Mouse (Mus musculus) intestine, embryonic 15.5 days (tissue): ENCODE measurements around the gene AA467197. TPM values are rescaled to one million over a fixed set of nuclear protein-coding genes. Genes with fewer than 3 reads are reported as not detected.

Experiments used
- ATAC-seq: fragments of 200-750 bp; cut with Nextera tagmentation; 2 replicates; pipeline ENCODE4 v1.8.0; 2017; ENCODE audit warnings: moderate TSS enrichment, moderate library complexity
- H3K27ac ChIP-seq: fragments of 300-500 bp; sonication (generic); 2 replicates; pipeline ENCODE4 v1.5.1; 2015; ENCODE audit warnings: mild to moderate bottlenecking, inconsistent platforms
- H3K27me3 ChIP-seq: fragments of 300-500 bp; sonication (generic); replicated peaks from 2 replicates; pipeline ENCODE4 v1.6.1; 2015; ENCODE audit warnings: inconsistent platforms
- H3K36me3 ChIP-seq: fragments of 300-500 bp; sonication (generic); 2 replicates; pipeline ENCODE4 v1.6.1; 2015; ENCODE audit warnings: inconsistent platforms
- H3K4me1 ChIP-seq: fragments of 300-500 bp; sonication (generic); replicated peaks from 2 replicates; pipeline ENCODE4 v1.6.1; 2015; ENCODE audit warnings: inconsistent platforms
- H3K4me2 ChIP-seq: fragments of 300-500 bp; sonication (generic); replicated peaks from 2 replicates; pipeline ENCODE4 v1.6.1; 2015; ENCODE audit warnings: mild to moderate bottlenecking, inconsistent platforms
- H3K4me3 ChIP-seq: fragments of 300-500 bp; sonication (generic); replicated peaks from 2 replicates; pipeline ENCODE4 v1.5.1; 2015; ENCODE audit warnings: inconsistent platforms
- H3K9ac ChIP-seq: fragments of 300-500 bp; sonication (generic); 2 replicates; pipeline ENCODE4 v1.6.1; 2015; ENCODE audit warnings: inconsistent platforms
- H3K9me3 ChIP-seq: fragments of 300-500 bp; sonication (generic); 2 replicates; pipeline ENCODE4 v1.6.1; 2016; ENCODE audit warnings: inconsistent platforms
- WGBS: fragments of 180-500 bp; shearing (Covaris S2); methylation state at CpG from one replicate; pipeline ENCODE4 v1.1.7; 2015; 5-methylcytosine and 5-hydroxymethylcytosine counted together
- polyA plus RNA-seq: library from polyadenylated mRNA; unstranded; fragments of >200 nt; fragmentation: Nextera tagmentation; extraction: Ambion mirVana; gene quantifications from 2 replicates; pipeline ENCODE4 v1.2.1, GENCODE M21; 2015

Gene AA467197
- polyA plus RNA-seq, result 7.1 and 7.3 TPM in 2 replicates

- H3K9me3 ChIP-seq, result no peaks in the 10 kb centered on the region
- H3K4me3 ChIP-seq, result peak within 1 kb of the TSS; percentile 40
- 0 out of 2 replicates have a peak, but pooled peaks cover 1% of the 10 kb centered on the region for H3K4me1 ChIP-seq
- 0 out of 2 replicates have a peak, but pooled peaks cover 8% of the 10 kb centered on the region for H3K36me3 ChIP-seq
- ATAC-seq, result no peak
- peak within 1 kb of the TSS; percentile 90 for H3K4me2 ChIP-seq
- H3K9ac ChIP-seq, result peak within 1 kb of the TSS; percentile 36; the same call in 1 of the 2 replicates
- H3K27me3 ChIP-seq, result peaks cover 2% of the 10 kb centered on the region; the same call in 1 of the 2 replicates
- H3K27ac ChIP-seq, result no peak within 1 kb of the TSS
- 56% methylated on average over 3 of the region's 3 CpGs for WGBS
Measured at GRCm38 (mm10) chr2:122636686-122637085, at the start of gene AA467197. TSS of gene AA467197 (plus strand) at chr2:122636986.

- Histone ChIP-seq H3K36me3 (no peaks in the 10 kb centered on the region), H3K27me3 (no peaks in the 10 kb centered on the region), H3K4me1 (no peaks in the 10 kb centered on the region), H3K9ac (no peak overlapping the region), H3K27ac (no peak overlapping the region), H3K4me2 (no peak overlapping the region), H3K4me3 (no peak overlapping the region), H3K9me3 (no peaks in the 10 kb centered on the region)
- no peak for ATAC-seq
- 83% methylated on average over 8 of the region's 8 CpGs for WGBS
Measured at GRCm38 (mm10) chr2:122587861-122588519, 48.8 kb upstream of the AA467197 start.

GRCm38 (mm10) chr2:122590351-122590750, 46.4 kb upstream of the AA467197 start:
- Histone ChIP-seq H3K4me3 (no peak overlapping the region), H3K9me3 (no peaks in the 10 kb centered on the region), H3K27ac (no peak overlapping the region), H3K9ac (no peak overlapping the region), H3K4me1 (no peaks in the 10 kb centered on the region), H3K27me3 (no peaks in the 10 kb centered on the region), H3K4me2 (no peak overlapping the region), H3K36me3 (no peaks in the 10 kb centered on the region)
- 74% methylated on average over 1 of the region's 1 CpGs for WGBS
- ATAC-seq, result no peak

- Histone ChIP-seq H3K9me3 (no peaks in the 10 kb centered on the region), H3K4me3 (no peak overlapping the region), H3K27me3 (no peaks in the 10 kb centered on the region), H3K4me2 (no peak overlapping the region), H3K27ac (no peak overlapping the region), H3K4me1 (no peaks in the 10 kb centered on the region), H3K9ac (no peak overlapping the region), H3K36me3 (no peaks in the 10 kb centered on the region)
- ATAC-seq, result no peak
- 51% methylated on average over 2 of the region's 2 CpGs for WGBS
Measured at GRCm38 (mm10) chr2:122591213-122591612, 45.6 kb upstream of the AA467197 start.

- Histone ChIP-seq H3K36me3 (no peaks in the 10 kb centered on the region), H3K4me1 (no peaks in the 10 kb centered on the region), H3K27me3 (no peaks in the 10 kb centered on the region), H3K9me3 (no peaks in the 10 kb centered on the region), H3K4me3 (no peak overlapping the region), H3K9ac (no peak overlapping the region), H3K27ac (no peak overlapping the region), H3K4me2 (no peak overlapping the region)
- 89% methylated on average over 16 of the region's 16 CpGs for WGBS
- ATAC-seq, result no peak
Measured at GRCm38 (mm10) chr2:122595461-122595860, 41.3 kb upstream of the AA467197 start.

DNA sequence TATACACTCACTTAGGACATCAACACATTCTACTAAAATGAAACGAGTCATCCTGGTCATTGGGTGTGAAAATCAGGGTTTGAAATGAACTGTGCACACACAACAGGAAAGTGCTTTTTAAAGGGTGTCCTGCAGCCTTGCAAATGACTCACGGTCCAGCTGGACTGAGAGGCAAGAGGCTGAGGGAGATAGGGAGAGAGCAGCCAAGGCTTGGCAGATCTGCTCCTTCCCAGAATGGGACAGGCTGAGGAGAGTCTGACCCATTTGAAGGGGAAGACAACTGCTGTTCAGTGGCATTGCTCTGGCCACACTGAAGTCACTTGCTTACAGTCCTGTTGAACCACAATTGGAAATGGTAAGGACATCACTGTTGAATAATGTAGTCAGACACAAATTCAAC, 37.0 kb upstream of the AA467197 start:
- ATAC-seq, result no peak
- WGBS, result 83% methylated on average over 2 of the region's 2 CpGs
- H3K36me3 ChIP-seq, result no peaks in the 10 kb centered on the region

DNA sequence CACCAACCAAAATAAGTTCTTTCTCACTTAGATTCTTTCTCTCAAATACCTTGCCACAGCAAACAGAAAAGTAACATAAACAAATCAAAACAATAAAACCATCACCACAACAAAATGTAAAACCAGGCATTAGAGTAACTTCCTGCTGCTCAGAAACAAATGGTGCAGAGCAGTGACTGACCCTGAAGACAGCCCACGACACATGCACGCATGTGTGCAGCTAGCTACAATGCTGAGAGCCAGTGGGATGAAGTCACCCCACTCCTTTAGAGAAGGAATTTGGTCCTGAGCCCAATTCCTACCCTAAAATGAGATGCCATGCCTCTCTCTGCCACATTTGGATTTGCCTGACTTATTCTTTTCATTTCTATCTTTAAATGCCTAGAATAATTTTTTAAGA, 35.4 kb upstream of the AA467197 start:
- WGBS, result 74% methylated on average over 2 of the region's 2 CpGs

More for the DNA sequence above, 37.0 kb upstream of the AA467197 start:
- no peak overlapping the region for H3K4me3 ChIP-seq
- no peaks in the 10 kb centered on the region for H3K27me3 ChIP-seq
- H3K9ac ChIP-seq, result no peak overlapping the region
- H3K4me1 ChIP-seq, result no peaks in the 10 kb centered on the region
- H3K9me3 ChIP-seq, result no peaks in the 10 kb centered on the region
- H3K4me2 ChIP-seq, result no peak overlapping the region
- H3K27ac ChIP-seq, result no peak overlapping the region

GRCm38 (mm10) chr2:122605829-122606228, 31.0 kb upstream of the AA467197 start:
- Histone ChIP-seq H3K9me3 (no peaks in the 10 kb centered on the region), H3K9ac (no peak overlapping the region), H3K4me2 (no peak overlapping the region), H3K4me1 (peaks cover 2% of the 10 kb centered on the region; the same call in 1 of the 2 replicates), H3K27ac (no peak overlapping the region), H3K36me3 (no peaks in the 10 kb centered on the region), H3K4me3 (no peak overlapping the region), H3K27me3 (0 out of 2 replicates have a peak, but pooled peaks cover 5% of the 10 kb centered on the region)
- ATAC-seq, result 0 out of 2 replicates have a peak, but pooled peaks have one; percentile 6
- 80% methylated on average over 5 of the region's 5 CpGs for WGBS

More for the DNA sequence above, 35.4 kb upstream of the AA467197 start:
- Histone ChIP-seq H3K27me3 (no peaks in the 10 kb centered on the region), H3K9ac (no peak overlapping the region), H3K36me3 (no peaks in the 10 kb centered on the region), H3K9me3 (no peaks in the 10 kb centered on the region), H3K4me3 (no peak overlapping the region), H3K4me2 (no peak overlapping the region), H3K27ac (no peak overlapping the region), H3K4me1 (no peaks in the 10 kb centered on the region)
- ATAC-seq, result no peak

DNA sequence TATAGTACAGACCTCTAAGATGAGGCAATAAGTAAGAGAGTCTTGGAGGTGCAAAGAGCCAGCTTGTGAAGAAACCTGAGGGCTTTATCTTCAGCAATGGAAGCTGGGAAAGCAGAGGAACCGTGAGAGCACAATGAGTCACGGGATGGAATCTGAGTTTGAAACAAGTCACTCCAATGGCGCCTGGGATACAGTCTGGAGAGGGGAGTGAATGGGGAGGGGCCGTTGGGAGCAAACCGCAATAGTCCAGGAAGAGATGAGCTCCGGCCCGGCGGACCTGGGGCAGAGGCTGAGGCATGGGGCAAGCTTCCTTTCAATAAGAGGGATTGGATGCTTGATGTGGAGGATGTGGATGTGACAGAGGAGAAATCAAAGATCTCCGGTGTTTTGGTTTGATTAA, 28.0 kb upstream of the AA467197 start:
- no peak for ATAC-seq
- peaks cover 3% of the 10 kb centered on the region; the same call in 1 of the 2 replicates for H3K4me1 ChIP-seq
- H3K9me3 ChIP-seq, result no peaks in the 10 kb centered on the region
- no peak overlapping the region for H3K4me3 ChIP-seq
- H3K4me2 ChIP-seq, result no peak overlapping the region
- 72% methylated on average over 9 of the region's 9 CpGs for WGBS
- peaks cover 7% of the 10 kb centered on the region; the same call in 1 of the 2 replicates for H3K27me3 ChIP-seq
- H3K36me3 ChIP-seq, result no peaks in the 10 kb centered on the region
- no peak overlapping the region for H3K27ac ChIP-seq
- no peak overlapping the region for H3K9ac ChIP-seq

DNA sequence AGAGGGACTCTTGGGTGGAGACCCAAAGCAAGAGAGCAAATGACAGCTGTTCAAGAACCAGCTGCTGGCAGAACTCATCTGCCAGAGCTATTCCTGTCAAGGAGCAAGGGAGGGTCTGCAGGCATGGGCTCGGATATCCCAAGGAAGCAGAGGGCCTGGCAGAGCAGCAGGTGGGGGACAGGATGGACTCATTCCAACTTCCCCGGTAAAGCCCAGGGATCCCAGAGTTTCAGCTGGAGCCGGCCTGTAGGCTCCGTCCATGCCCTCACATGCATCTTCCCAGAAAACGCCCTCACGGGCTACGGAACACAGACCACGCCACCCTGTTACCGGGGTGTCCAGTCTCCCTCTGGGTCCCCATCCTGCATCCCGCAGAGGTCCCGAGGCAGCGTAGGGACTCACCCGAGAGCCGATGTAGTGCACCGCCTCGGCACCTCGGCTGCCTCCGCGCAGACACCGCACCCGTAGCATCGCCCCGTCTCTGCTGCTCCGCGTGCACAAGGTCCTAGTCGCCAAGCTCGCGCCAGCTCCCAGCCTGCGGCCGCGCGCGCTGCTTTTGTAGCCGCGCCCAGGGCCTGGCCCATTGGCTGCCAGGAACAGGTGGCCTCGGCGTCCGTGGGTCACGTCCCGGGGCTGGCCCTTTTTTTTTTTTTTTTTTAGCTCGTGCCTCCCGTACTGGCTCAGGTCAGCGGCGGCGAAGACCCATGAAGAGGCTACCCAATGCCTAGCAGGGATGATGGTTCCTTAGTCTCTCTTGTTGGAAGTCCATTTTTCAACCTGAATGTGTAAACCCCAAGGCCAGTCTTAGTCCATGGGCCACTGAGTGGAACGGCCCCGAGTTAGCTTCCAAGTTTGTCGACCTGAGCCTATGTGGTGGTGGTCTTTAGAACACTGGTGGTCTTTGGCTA, 25.8 kb upstream of the AA467197 start, which contains the start of gene Gatm:
Gatm (minus strand) TSS at position 558 of the 908 bp plus-strand sequence.
- no peaks in the 10 kb centered on the region for H3K9me3 ChIP-seq
- peak within 1 kb of the TSS; percentile 95 for H3K4me2 ChIP-seq
- peaks cover 3% of the 10 kb centered on the region; the same call in 1 of the 2 replicates for H3K4me1 ChIP-seq
- H3K27me3 ChIP-seq, result peaks cover 7% of the 10 kb centered on the region; the same call in 1 of the 2 replicates
- no peak within 1 kb of the TSS for H3K27ac ChIP-seq
- peak within 1 kb of the TSS; percentile 60 for H3K9ac ChIP-seq
- peak within 1 kb of the TSS; percentile 52 for H3K4me3 ChIP-seq
- no peaks in the 10 kb centered on the region for H3K36me3 ChIP-seq
- ATAC-seq, result peak; percentile 99
- 2% methylated on average over 48 of the region's 48 CpGs for WGBS

GRCm38 (mm10) chr2:122611654-122611973, 25.2 kb upstream of the AA467197 start:
- Histone ChIP-seq H3K27ac (no peak overlapping the region), H3K36me3 (no peaks in the 10 kb centered on the region), H3K4me1 (peaks cover 3% of the 10 kb centered on the region; the same call in 1 of the 2 replicates), H3K9me3 (no peaks in the 10 kb centered on the region), H3K4me3 (peak overlapping the region; percentile 52), H3K4me2 (peak overlapping the region; percentile 95), H3K27me3 (peaks cover 7% of the 10 kb centered on the region; the same call in 1 of the 2 replicates), H3K9ac (no peak overlapping the region)
- WGBS, result 78% methylated on average over 4 of the region's 4 CpGs
- no peak for ATAC-seq

DNA sequence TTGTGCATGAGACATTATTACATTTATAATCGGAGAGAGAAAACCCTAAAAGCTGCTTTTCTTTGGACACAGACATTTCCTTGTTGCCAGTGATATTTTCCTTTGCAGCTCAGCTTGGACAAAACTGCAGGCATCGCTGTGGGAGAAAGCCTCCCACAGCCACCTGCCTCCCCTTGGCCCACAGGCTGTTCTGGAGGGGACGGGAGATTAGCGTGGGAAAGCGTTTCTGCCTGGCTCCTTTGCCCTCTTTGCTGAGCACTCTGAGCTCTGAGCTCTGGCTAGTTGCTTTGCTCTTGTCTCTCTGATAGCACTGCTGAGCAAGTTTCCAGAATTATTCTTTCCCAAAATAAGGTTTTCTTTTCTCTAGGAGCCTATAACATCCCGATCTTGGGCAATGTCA, 20.5 kb upstream of the AA467197 start:
- Histone ChIP-seq H3K36me3 (no peaks in the 10 kb centered on the region), H3K9me3 (no peaks in the 10 kb centered on the region), H3K9ac (no peak overlapping the region), H3K27me3 (no peaks in the 10 kb centered on the region; the same call in 1 of the 2 replicates), H3K4me3 (no peak overlapping the region), H3K4me2 (no peak overlapping the region), H3K4me1 (no peaks in the 10 kb centered on the region), H3K27ac (no peak overlapping the region)
- ATAC-seq, result no peak
- WGBS, result 74% methylated on average over 6 of the region's 6 CpGs
